Mouse (Mus musculus) frontal cortex, postnatal 25 days (tissue): ENCODE data around the gene Tns1.

Experiments
- DNase-seq, 2 experiments: peaks; one replicate each; pipeline ENCODE4 v3.0.0; 2022; ENCODE audit warnings: low spot score in 2 of 2

Gene Tns1

GRCm38 (mm10) chr1:73992201-73992938 lies 131.9 kb downstream of the Tns1 start:
- DNase-seq: no peak

GRCm38 (mm10) chr1:73991226-73991625 lies 133.0 kb downstream of the Tns1 start:
- DNase-seq: peak in 1 of 2 experiments; percentile 20

GRCm38 (mm10) chr1:73990024-73990423 lies 134.2 kb downstream of the Tns1 start:
- DNase-seq: no peak

- no peak for DNase-seq
These were observed 136.5 kb downstream of the Tns1 start for GRCm38 (mm10) chr1:73987705-73988201.

GRCm38 (mm10) chr1:73986268-73987045 lies 137.8 kb downstream of the Tns1 start:
- DNase-seq: peak in 1 of 2 experiments; percentile 40

- DNase-seq: no peak
These were observed 138.6 kb downstream of the Tns1 start for GRCm38 (mm10) chr1:73985611-73986010.

- DNase-seq: no peak
These were observed 145.0 kb downstream of the Tns1 start for GRCm38 (mm10) chr1:73979214-73979613.

GRCm38 (mm10) chr1:73978576-73978975 lies 145.7 kb downstream of the Tns1 start:
- DNase-seq: no peak

GRCm38 (mm10) chr1:73973992-73974391 lies 150.3 kb downstream of the Tns1 start:
- no peak for DNase-seq

GRCm38 (mm10) chr1:73972726-73973125 lies 151.5 kb downstream of the Tns1 start:
- DNase-seq: no peak

GRCm38 (mm10) chr1:73970161-73970730 lies 154.0 kb downstream of the Tns1 start:
- DNase-seq: no peak

- no peak for DNase-seq
These were observed 155.3 kb downstream of the Tns1 start for GRCm38 (mm10) chr1:73968712-73969511.

GRCm38 (mm10) chr1:73966411-73967238 lies 157.6 kb downstream of the Tns1 start:
- DNase-seq: no peak

- no peak for DNase-seq
These were observed 160.0 kb downstream of the Tns1 start for GRCm38 (mm10) chr1:73964151-73964743.

- no peak for DNase-seq
These were observed 160.6 kb downstream of the Tns1 start for GRCm38 (mm10) chr1:73963626-73964025.

- no peak for DNase-seq
These were observed 161.4 kb downstream of the Tns1 start for GRCm38 (mm10) chr1:73962668-73963371.

GRCm38 (mm10) chr1:73962049-73962448 lies 162.2 kb downstream of the Tns1 start:
- no peak for DNase-seq

GRCm38 (mm10) chr1:73959758-73960157 lies 164.5 kb downstream of the Tns1 start:
- no peak for DNase-seq

GRCm38 (mm10) chr1:73959344-73959743 lies 164.9 kb downstream of the Tns1 start:
- DNase-seq: no peak
